In the genomic region with DNA sequence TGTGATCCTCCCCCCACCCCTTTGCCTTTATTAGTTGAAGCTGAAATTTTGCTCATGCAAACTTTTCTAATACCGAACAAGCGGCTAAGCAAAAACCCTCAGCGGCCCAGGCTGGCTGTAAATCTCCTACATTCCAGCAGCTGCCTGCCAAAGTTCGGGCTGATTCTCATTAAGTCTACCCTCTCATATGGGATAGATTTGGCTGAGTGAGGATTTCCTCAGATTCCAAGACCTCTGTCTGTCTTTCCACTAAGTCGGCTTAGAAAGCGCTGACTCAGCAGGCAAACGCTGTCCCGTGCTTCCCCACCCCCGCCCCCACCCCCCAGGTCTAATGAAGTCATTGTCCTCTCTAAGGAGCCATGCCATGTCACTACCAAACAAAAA, we compare ENCODE assay signal across 8 mouse cellular contexts. TPM values are rescaled to one million over a fixed set of nuclear protein-coding genes. Genes with fewer than 3 reads are reported as not detected.
A peak's percentile ranks its signal among the peaks of the same experiment; 100 is the strongest.
DNase-seq lines count a peak whose midpoint lies in the region; ATAC-seq lines count a peak whose summit lies in the region.

No protein-coding gene starts in this region.

- 14% methylated on average over 9 of the region's 9 CpGs for WGBS in heart, embryonic 11.5 days (ENCODE audit: insufficient replicate concordance)
- WGBS in heart, embryonic 13.5 days, result 15% methylated on average over 9 of the region's 9 CpGs
- WGBS in limb, embryonic 11.5 days, result 2% methylated on average over 9 of the region's 9 CpGs

- no peak for DNase-seq in heart, adult 8-10 months (ENCODE audit: low spot score)
- peak; percentile 28 to 36 for DNase-seq in adrenal gland, postnatal 36 days
- peak; percentile 70 for DNase-seq in limb, embryonic 11.5 days (ENCODE audit: low spot score)
- DNase-seq in thymus, postnatal 10 days (ENCODE audit: low spot score in 2 of 2), result no peak
- no peak for DNase-seq in ovary, adult 18-20 months (ENCODE audit: low spot score)
- DNase-seq in spleen, postnatal 36 days (ENCODE audit: low spot score in 2 of 2), result no peak

- peak overlapping the region; percentile 52 for H3K4me2 ChIP-seq in heart, embryonic 11.5 days
- H3K4me2 ChIP-seq in heart, embryonic 13.5 days, result peak overlapping the region; percentile 53
- H3K4me2 ChIP-seq in limb, embryonic 11.5 days (ENCODE audit: low read depth, severe bottlenecking), result peak overlapping the region; percentile 31; the same call in 1 of the 2 replicates

- peaks cover 9% of the 10 kb centered on the region for H3K4me1 ChIP-seq in heart, embryonic 11.5 days (ENCODE audit: control insufficient read depth, insufficient read depth, low read length)
- peaks cover 14% of the 10 kb centered on the region for H3K4me1 ChIP-seq in heart, embryonic 13.5 days
- peaks cover 7% of the 10 kb centered on the region for H3K4me1 ChIP-seq in limb, embryonic 11.5 days (ENCODE audit: control insufficient read depth, insufficient read depth, low read length)

- no peaks in the 10 kb centered on the region for H3K9me3 ChIP-seq in heart, embryonic 11.5 days (replicated peaks; ENCODE audit: control insufficient read depth, low read length)
- no peaks in the 10 kb centered on the region for H3K9me3 ChIP-seq in heart, embryonic 13.5 days
- H3K9me3 ChIP-seq in limb, embryonic 11.5 days (ENCODE audit: control insufficient read depth, low read length), result no peaks in the 10 kb centered on the region

- no peak for ATAC-seq in heart, embryonic 11.5 days (replicated peaks; ENCODE audit: insufficient number of reproducible peaks, low FRiP score, low TSS enrichment)
- ATAC-seq in heart, embryonic 13.5 days (ENCODE audit: extremely low read depth, insufficient number of reproducible peaks, low FRiP score, low TSS enrichment), result no peak
- peak; percentile 62; the same call in 1 of the 2 replicates for ATAC-seq in limb, embryonic 11.5 days (ENCODE audit: insufficient number of reproducible peaks, low FRiP score, low TSS enrichment, low read depth)

- H3K36me3 ChIP-seq in heart, embryonic 11.5 days (ENCODE audit: control insufficient read depth, insufficient read depth, low read length), result no peaks in the 10 kb centered on the region
- no peaks in the 10 kb centered on the region for H3K36me3 ChIP-seq in heart, embryonic 13.5 days
- no peaks in the 10 kb centered on the region for H3K36me3 ChIP-seq in limb, embryonic 11.5 days (ENCODE audit: control insufficient read depth, insufficient read depth, low read length)

- peak overlapping the region; percentile 50 for H3K9ac ChIP-seq in heart, embryonic 11.5 days (ENCODE audit: low read depth, low read length)
- H3K9ac ChIP-seq in heart, embryonic 13.5 days, result peak overlapping the region; percentile 17; the same call in 1 of the 2 replicates
- H3K9ac ChIP-seq in limb, embryonic 11.5 days (ENCODE audit: low read length), result no peak overlapping the region

- H3K27ac ChIP-seq in heart, embryonic 11.5 days (ENCODE audit: low read depth, low read length), result no peak overlapping the region
- H3K27ac ChIP-seq in heart, embryonic 13.5 days (replicated peaks), result no peak overlapping the region
- H3K27ac ChIP-seq in limb, embryonic 11.5 days (replicated peaks; ENCODE audit: low read depth, low read length), result no peak overlapping the region

- peak overlapping the region; percentile 8; the same call in 1 of the 2 replicates for H3K4me3 ChIP-seq in heart, embryonic 11.5 days (ENCODE audit: low read depth, low read length)
- peak overlapping the region; percentile 23 for H3K4me3 ChIP-seq in heart, embryonic 13.5 days
- H3K4me3 ChIP-seq in limb, embryonic 11.5 days (ENCODE audit: low read depth, low read length), result no peak overlapping the region

- H3K27me3 ChIP-seq in heart, embryonic 11.5 days (ENCODE audit: control insufficient read depth, insufficient read depth, low read length), result no peaks in the 10 kb centered on the region
- H3K27me3 ChIP-seq in heart, embryonic 13.5 days (replicated peaks), result no peaks in the 10 kb centered on the region
- no peaks in the 10 kb centered on the region for H3K27me3 ChIP-seq in limb, embryonic 11.5 days (ENCODE audit: control insufficient read depth, insufficient read depth, low read length)

RNA-seq across cellular contexts. Expression of a gene that starts 55.2 kb away (rescaled TPM):
- 22.2 and 26.7 TPM in 2 replicates for polyA plus RNA-seq in heart, embryonic 11.5 days (2014; fragmentation: Nextera tagmentation; extraction: Ambion mirVana)
- 10 to 100 TPM; 29.3 to 60.0 (median 43.0) TPM for total RNA-seq in heart, adult 8-10 months (2022)
- 100 to 1,000 TPM; 110 to 144 TPM for total RNA-seq in adrenal gland, postnatal 36 days (2021)
- 22.7 and 24.7 TPM in 2 replicates for polyA plus RNA-seq in heart, embryonic 13.5 days (2015; fragmentation: Nextera tagmentation; extraction: Ambion mirVana)
- 23.3 and 27.4 TPM in 2 replicates for polyA plus RNA-seq in limb, embryonic 11.5 days (2014; fragmentation: Nextera tagmentation; extraction: Ambion mirVana)

Comparison
In these comparisons a context has a peak if more than half of its experiments do, and no peak if none do; other contexts are left out.
1. DNase-seq: peak in adrenal gland, postnatal 36 days (2 of 2) and limb, embryonic 11.5 days (single experiment); none in heart, adult 8-10 months (single experiment), thymus, postnatal 10 days (0 of 2), ovary, adult 18-20 months (single experiment) and spleen, postnatal 36 days (0 of 2).
2. Peak in every context shown above with its lines, with median percentiles within 50 percentile points of each other: H3K4me2 ChIP-seq.